Mouse (Mus musculus): ENCODE measurements around the gene Pole2. TPM values are rescaled to one million over a fixed set of nuclear protein-coding genes. Genes with fewer than 3 reads are reported as not detected.

The Pole2 gene
- total and polyA plus RNA-seq, 3 experiments: 14.4 to 89.5 (median 18.0) TPM

DNA sequence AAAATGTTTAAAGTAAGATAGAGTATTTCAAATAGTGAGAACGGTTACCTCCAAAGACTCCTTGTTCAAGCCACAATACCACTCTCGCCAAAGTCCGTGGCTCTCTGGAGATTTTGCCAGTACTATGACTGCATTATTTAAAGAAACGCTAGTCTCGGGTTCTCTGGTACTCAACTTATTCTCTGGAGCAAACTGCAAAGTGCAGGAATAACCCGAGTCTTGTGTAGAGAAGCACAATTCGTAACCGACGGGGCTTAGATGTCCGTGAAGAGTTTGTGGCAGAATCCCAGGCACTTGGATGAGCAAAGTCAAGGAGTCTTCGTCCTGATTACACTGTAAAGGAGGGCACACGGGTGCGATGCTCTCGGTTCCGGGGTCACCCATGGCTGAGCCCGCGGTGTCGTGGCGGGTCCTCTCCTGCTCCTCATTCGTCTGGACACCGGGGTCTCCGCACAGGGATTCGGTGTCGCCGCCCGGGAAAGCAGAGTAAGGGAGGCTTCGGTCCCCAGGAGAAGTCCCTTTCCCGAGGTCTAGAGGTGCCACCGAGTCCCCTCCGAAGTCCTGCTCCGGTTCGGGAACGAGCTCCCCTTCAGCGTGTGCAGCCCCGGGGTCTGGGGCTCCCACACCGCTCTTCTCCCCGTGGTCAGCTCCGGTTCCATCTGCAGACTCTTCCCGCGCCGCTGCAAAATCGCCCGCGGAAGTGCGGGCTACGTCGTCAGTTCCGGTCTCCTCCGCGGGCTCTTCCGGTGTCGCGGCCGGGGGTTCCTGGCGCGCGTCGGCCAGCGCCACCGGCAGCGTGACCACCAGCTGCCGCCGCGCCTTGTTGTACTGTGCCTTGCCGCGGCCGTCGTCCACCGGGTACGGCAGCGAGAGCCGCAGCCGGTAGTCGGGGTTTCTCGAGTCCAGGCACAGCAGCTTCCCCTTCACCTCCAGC lies 31.3 kb downstream of the Pole2 start, which contains the start of gene Gm49383:
Gene Gm49383, minus strand, starts transcription at position 661 of the 934 bp plus-strand sequence.
- peak within 1 kb of the TSS; percentile 72 for H3K9ac ChIP-seq (ENCODE audit: control insufficient read depth, low read depth, low read length, poor library complexity, severe bottlenecking)
- H3K36me3 ChIP-seq (ENCODE audit: control insufficient read depth in 1 of 2, insufficient read depth in 2 of 2, low read length in 2 of 2): peaks cover 12 to 28% of the 10 kb centered on the region in 2 experiments
- H3K27me3 ChIP-seq (ENCODE audit: control insufficient read depth in 1 of 2, insufficient read depth in 2 of 2, low read length in 2 of 2): no peaks in the 10 kb centered on the region
- peaks cover 2 to 18% of the 10 kb centered on the region in 2 experiments for H3K4me1 ChIP-seq (ENCODE audit: control insufficient read depth in 1 of 2, insufficient read depth in 2 of 2, low read length in 2 of 2)
- H3K4me3 ChIP-seq (ENCODE audit: control insufficient read depth in 1 of 2, insufficient read depth in 1 of 2, low read depth in 2 of 2, low read length in 2 of 2): peak within 1 kb of the TSS; percentile 68 to 89
- peaks cover 45% of the 10 kb centered on the region for H3K79me2 ChIP-seq (ENCODE audit: control insufficient read depth, insufficient read depth, low read length, poor library complexity)
- no peaks in the 10 kb centered on the region for H3K9me3 ChIP-seq (replicated peaks; ENCODE audit: insufficient read depth, low read length)
- H3K27ac ChIP-seq (ENCODE audit: control insufficient read depth, low read depth, low read length): peak within 1 kb of the TSS; percentile 57
- peak; percentile 84 for DNase-seq (ENCODE audit: low read depth, low spot score)
- TF ChIP-seq CHD1 (IDR thresholded peaks at IDR 0.05; ENCODE audit: low read depth, low read length) (no peak; the same call in 1 of the 2 replicates), TAL1 (IDR thresholded peaks at IDR 0.05; ENCODE audit: low read length) (no peak), MXI1 (IDR thresholded peaks at IDR 0.05; ENCODE audit: low read depth, low read length) (peak; percentile 67), ZNF384 (IDR thresholded peaks at IDR 0.05; ENCODE audit: low read depth, low read length) (no peak), HCFC1 (IDR thresholded peaks at IDR 0.05; ENCODE audit: low read depth, low read length) (peak; percentile 84), MAFK (IDR thresholded peaks at IDR 0.05; ENCODE audit: borderline replicate concordance, low read depth, low read length) (no peak), USF1 (IDR thresholded peaks at IDR 0.05; ENCODE audit: low read depth, low read length) (no peak), MEF2A (IDR thresholded peaks at IDR 0.05; ENCODE audit: extremely low read depth, insufficient replicate concordance, low read depth, low read length, poor library complexity, severe bottlenecking) (no peak), POLR2A (IDR thresholded peaks at IDR 0.05; ENCODE audit: control insufficient read depth in 1 of 2, insufficient read depth in 1 of 2, low read depth in 1 of 2, low read length in 2 of 2, poor library complexity in 1 of 2) (peak; percentile 93 to 94), MAX (IDR thresholded peaks at IDR 0.05; ENCODE audit: low read length) (peak; percentile 67), TBP (IDR thresholded peaks at IDR 0.05; ENCODE audit: low read depth, low read length) (no peak), CTCF (IDR thresholded peaks at IDR 0.05 in 2 of 3, conservative IDR thresholded peaks at IDR 0.05 in 1 of 3; ENCODE audit: control insufficient read depth in 1 of 3, insufficient read depth in 1 of 3, low read depth in 2 of 3, low read length in 3 of 3, poor library complexity in 1 of 3, severe bottlenecking in 1 of 3) (no peak), USF2 (IDR thresholded peaks at IDR 0.05; ENCODE audit: borderline replicate concordance in 1 of 2, insufficient read depth in 1 of 2, low read depth in 1 of 2, low read length in 2 of 2) (no peak), JUND (IDR thresholded peaks at IDR 0.05; ENCODE audit: low read depth, low read length) (no peak), ZMIZ1 (IDR thresholded peaks at IDR 0.05; ENCODE audit: low read depth, low read length) (peak; percentile 89), NRF1 (IDR thresholded peaks at IDR 0.05; ENCODE audit: insufficient read depth, low read depth, low read length, poor library complexity, severe bottlenecking) (0 out of 2 replicates have a peak, but pooled peaks have one; percentile 26), MYC (IDR thresholded peaks at IDR 0.05; ENCODE audit: low read depth, low read length) (no peak), BHLHE40 (IDR thresholded peaks at IDR 0.05; ENCODE audit: borderline replicate concordance, low read depth, low read length) (no peak), CHD2 (IDR thresholded peaks at IDR 0.05; ENCODE audit: low read length) (no peak), ZC3H11A (IDR thresholded peaks at IDR 0.05; ENCODE audit: low read depth, low read length) (no peak), GABPA (IDR thresholded peaks at IDR 0.05; ENCODE audit: low read depth, low read length) (no peak), UBTF (IDR thresholded peaks at IDR 0.05; ENCODE audit: borderline replicate concordance, insufficient read depth, low read depth, low read length) (no peak), RCOR1 (IDR thresholded peaks at IDR 0.05; ENCODE audit: low read depth, low read length) (no peak; the same call in 1 of the 2 replicates), MYB (IDR thresholded peaks at IDR 0.05; ENCODE audit: low read depth, low read length) (no peak), TCF12 (IDR thresholded peaks at IDR 0.05; ENCODE audit: low read depth, low read length) (peak; percentile 58), RAD21 (IDR thresholded peaks at IDR 0.05; ENCODE audit: low read depth, low read length) (no peak), NELFE (IDR thresholded peaks at IDR 0.05; ENCODE audit: low read depth, low read length) (peak; percentile 96), GATA1 (IDR thresholded peaks at IDR 0.05; ENCODE audit: low read depth, low read length) (no peak), E2F4 (IDR thresholded peaks at IDR 0.05; ENCODE audit: borderline replicate concordance, low read depth, low read length) (peak; percentile 81; the same call in 1 of the 2 replicates), SMC3 (IDR thresholded peaks at IDR 0.05; ENCODE audit: low read depth, low read length) (no peak), POLR2AphosphoS2 (IDR thresholded peaks at IDR 0.05; ENCODE audit: low read length) (peak; percentile 77), POLR2AphosphoS5 (IDR thresholded peaks at IDR 0.05; ENCODE audit: borderline replicate concordance, low read depth, low read length) (no peak), KAT2A (conservative IDR thresholded peaks at IDR 0.05; ENCODE audit: low read depth, low read length) (no peak; the same call in 1 of the 2 replicates), ETS1 (IDR thresholded peaks at IDR 0.05; ENCODE audit: low read depth, low read length) (peak; percentile 52; the same call in 1 of the 2 replicates), EP300 (IDR thresholded peaks at IDR 0.05; ENCODE audit: low read depth in 1 of 2, low read length in 2 of 2) (0 out of 4 replicates have a peak, but pooled peaks of 1 of the 2 experiments have one; percentile 7)

Data from MEL (cell line).